Mouse (Mus musculus) limb, embryonic 14.5 days (tissue): ENCODE measurements at regions not wholly inside any gene's neighbourhood (a gene's known extent, or its start where the extent isn't known, plus 50 kb on each side); places are given as distances from the start of the nearest gene placed in this dataset.

ENCODE experiments used
- ATAC-seq: fragments of 200-750 bp; cut with Nextera tagmentation; 2 replicates; pipeline ENCODE4 v1.8.0; 2017; ENCODE audit warnings: low read depth, moderate number of reproducible peaks, moderate TSS enrichment; ENCODE audit not compliant: low FRiP score
- DNase-seq: peaks from one replicate; pipeline ENCODE4 v3.0.0-alpha.2; 2015; ENCODE audit warnings: low spot score
- H3K27ac ChIP-seq: fragments of 300-500 bp; sonication (generic); replicated peaks from 2 replicates; pipeline ENCODE4 v1.5.1; 2014; ENCODE audit warnings: low read depth, mild to moderate bottlenecking, low read length, moderate library complexity, mixed read lengths
- H3K27me3 ChIP-seq: fragments of 300-500 bp; sonication (generic); 2 replicates; pipeline ENCODE4 v1.6.1; 2014; ENCODE audit warnings: low read length, mixed read lengths; ENCODE audit not compliant: control insufficient read depth, insufficient read depth
- H3K36me3 ChIP-seq: fragments of 300-500 bp; sonication (generic); 2 replicates; pipeline ENCODE4 v1.6.1; 2014; ENCODE audit warnings: mild to moderate bottlenecking, low read length, moderate library complexity, mixed read lengths; ENCODE audit not compliant: control insufficient read depth, insufficient read depth
- H3K4me1 ChIP-seq: fragments of 300-500 bp; sonication (generic); 2 replicates; pipeline ENCODE4 v1.6.1; 2014; ENCODE audit warnings: antibody characterized with exemption, low read length, mixed read lengths; ENCODE audit not compliant: control insufficient read depth, insufficient read depth
- H3K4me2 ChIP-seq: fragments of 300-500 bp; sonication (generic); replicated peaks from 2 replicates; pipeline ENCODE4 v1.6.1; 2014; ENCODE audit warnings: low read depth, mild to moderate bottlenecking, low read length, moderate library complexity; ENCODE audit not compliant: severe bottlenecking
- H3K4me3 ChIP-seq: fragments of 300-500 bp; sonication (generic); replicated peaks from 2 replicates; pipeline ENCODE4 v1.5.1; 2014; ENCODE audit warnings: low read length
- H3K9ac ChIP-seq: fragments of 300-500 bp; sonication (generic); 2 replicates; pipeline ENCODE4 v1.6.1; 2014; ENCODE audit warnings: mild to moderate bottlenecking, low read depth, low read length, moderate library complexity; ENCODE audit not compliant: severe bottlenecking
- H3K9me3 ChIP-seq: fragments of 300-500 bp; sonication (generic); 2 replicates; pipeline ENCODE4 v1.6.1; 2016; ENCODE audit warnings: low read length; ENCODE audit not compliant: control insufficient read depth
- POLR2A ChIP-seq: fragments of 200-500 bp; IDR thresholded peaks from 2 replicates; pipeline ENCODE4 v1.8.0; 2012; ENCODE audit warnings: inconsistent platforms, mild to moderate bottlenecking, moderate library complexity, borderline replicate concordance; ENCODE audit not compliant: insufficient read depth, insufficient read length; ENCODE audit errors: extremely low read depth
- WGBS: fragments of 180-500 bp; shearing (Covaris S2); extraction: QIAGEN DNeasy Blood & Tissue Kit; methylation state at CpG from one replicate; pipeline ENCODE4 v1.1.7; 2014; 5-methylcytosine and 5-hydroxymethylcytosine counted together

- no peak for ATAC-seq
- DNase-seq: no peak
- no peaks in the 10 kb centered on the region for H3K27me3 ChIP-seq
- H3K9ac ChIP-seq: no peak overlapping the region
- TF ChIP-seq POLR2A: no peak
- no peak overlapping the region for H3K4me3 ChIP-seq
- 63% methylated on average over 1 of the region's 1 CpGs for WGBS
- H3K27ac ChIP-seq: no peak overlapping the region
- no peaks in the 10 kb centered on the region for H3K9me3 ChIP-seq
- no peaks in the 10 kb centered on the region for H3K4me1 ChIP-seq
- H3K36me3 ChIP-seq: no peaks in the 10 kb centered on the region
- no peak overlapping the region for H3K4me2 ChIP-seq
Observed at GRCm38 (mm10) chr7:78123386-78123785, 614.4 kb downstream of the Ntrk3 start.

GRCm38 (mm10) chr7:78121151-78121486, 616.7 kb downstream of the Ntrk3 start:
- no peak for ATAC-seq
- Histone ChIP-seq H3K4me2 (no peak overlapping the region), H3K36me3 (no peaks in the 10 kb centered on the region), H3K9ac (no peak overlapping the region), H3K4me3 (no peak overlapping the region), H3K27ac (no peak overlapping the region), H3K4me1 (no peaks in the 10 kb centered on the region), H3K27me3 (no peaks in the 10 kb centered on the region), H3K9me3 (peaks cover 5% of the 10 kb centered on the region; the same call in 1 of the 2 replicates)
- DNase-seq: no peak
- TF ChIP-seq POLR2A: no peak
- 27% methylated on average over 5 of the region's 5 CpGs for WGBS

- ATAC-seq (no peak), DNase-seq (no peak)
- no peak overlapping the region for H3K4me3 ChIP-seq
- H3K4me1 ChIP-seq: no peaks in the 10 kb centered on the region
- H3K36me3 ChIP-seq: no peaks in the 10 kb centered on the region
- H3K27me3 ChIP-seq: no peaks in the 10 kb centered on the region
- H3K4me2 ChIP-seq: no peak overlapping the region
- 38% methylated on average over 5 of the region's 5 CpGs for WGBS
- TF ChIP-seq POLR2A: no peak
- H3K9ac ChIP-seq: no peak overlapping the region
- no peak overlapping the region for H3K27ac ChIP-seq
- peaks cover 5% of the 10 kb centered on the region; the same call in 1 of the 2 replicates for H3K9me3 ChIP-seq
Observed at GRCm38 (mm10) chr7:78120462-78121150, 617.2 kb downstream of the Ntrk3 start.

- WGBS: 61% methylated on average over 1 of the region's 1 CpGs
- Histone ChIP-seq H3K27ac (no peak overlapping the region), H3K36me3 (no peaks in the 10 kb centered on the region), H3K27me3 (no peaks in the 10 kb centered on the region), H3K4me2 (no peak overlapping the region), H3K9ac (no peak overlapping the region), H3K9me3 (peaks cover 5% of the 10 kb centered on the region; the same call in 1 of the 2 replicates), H3K4me1 (no peaks in the 10 kb centered on the region), H3K4me3 (no peak overlapping the region)
- no peak for TF ChIP-seq POLR2A
- DNase-seq (no peak), ATAC-seq (no peak)
Observed at GRCm38 (mm10) chr7:78119809-78120208, 618.0 kb downstream of the Ntrk3 start.

GRCm38 (mm10) chr7:78111291-78111690, 626.5 kb downstream of the Ntrk3 start:
- ATAC-seq (no peak), DNase-seq (no peak)
- no peak overlapping the region for H3K9ac ChIP-seq
- no peak overlapping the region for H3K4me2 ChIP-seq
- H3K4me1 ChIP-seq: no peaks in the 10 kb centered on the region
- no peak for TF ChIP-seq POLR2A
- no peaks in the 10 kb centered on the region for H3K36me3 ChIP-seq
- H3K27ac ChIP-seq: no peak overlapping the region
- no peaks in the 10 kb centered on the region for H3K27me3 ChIP-seq
- H3K9me3 ChIP-seq: no peaks in the 10 kb centered on the region
- no peak overlapping the region for H3K4me3 ChIP-seq
- 88% methylated on average over 6 of the region's 6 CpGs for WGBS
